Mouse (Mus musculus) ES-Bruce4 (cell line): ENCODE measurements around the gene Scube3.

Experiments used
- CTCF ChIP-seq: IDR thresholded peaks from one replicate; pipeline ENCODE4 v1.8.1; 2011; ENCODE audit warnings: low read depth, low read length
- POLR2A ChIP-seq: IDR thresholded peaks from one replicate; pipeline ENCODE4 v1.8.1; 2011; ENCODE audit warnings: low read length; ENCODE audit not compliant: insufficient read depth

DNA sequence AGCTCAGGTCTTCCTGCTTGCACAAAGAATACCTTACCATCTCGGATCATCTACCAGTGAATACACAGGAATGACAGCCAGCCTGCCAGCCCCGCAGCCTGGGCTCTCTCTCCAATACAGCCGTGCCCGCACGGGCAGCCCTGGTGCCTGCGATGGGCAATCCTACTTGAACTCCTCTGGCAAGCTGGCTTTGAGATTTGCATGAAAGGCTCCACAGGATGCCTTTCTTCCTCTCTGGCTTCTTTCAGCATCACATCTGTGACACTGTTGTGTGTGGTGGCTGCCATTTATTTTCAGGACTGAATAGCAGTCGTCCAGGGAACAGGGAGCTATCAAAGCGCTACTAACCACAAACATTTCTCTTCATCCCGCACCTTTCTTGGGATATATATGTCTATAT lies 25.6 kb upstream of the Scube3 start:
- TF ChIP-seq POLR2A (no peak), CTCF (no peak)
